Mouse (Mus musculus): Measurements from ENCODE around the gene Gm20517. TPM values are rescaled to one million over a fixed set of nuclear protein-coding genes. Genes with fewer than 3 reads are reported as not detected.
"Not testable (repeated sequence)": the region's sequence is repeated elsewhere in the genome, so short reads cannot be mapped to it uniquely, and the experiment has no call there.

The Gm20517 gene
- polyA plus RNA-seq, 1 experiment from 2014 or later, result 0.73 TPM

DNA sequence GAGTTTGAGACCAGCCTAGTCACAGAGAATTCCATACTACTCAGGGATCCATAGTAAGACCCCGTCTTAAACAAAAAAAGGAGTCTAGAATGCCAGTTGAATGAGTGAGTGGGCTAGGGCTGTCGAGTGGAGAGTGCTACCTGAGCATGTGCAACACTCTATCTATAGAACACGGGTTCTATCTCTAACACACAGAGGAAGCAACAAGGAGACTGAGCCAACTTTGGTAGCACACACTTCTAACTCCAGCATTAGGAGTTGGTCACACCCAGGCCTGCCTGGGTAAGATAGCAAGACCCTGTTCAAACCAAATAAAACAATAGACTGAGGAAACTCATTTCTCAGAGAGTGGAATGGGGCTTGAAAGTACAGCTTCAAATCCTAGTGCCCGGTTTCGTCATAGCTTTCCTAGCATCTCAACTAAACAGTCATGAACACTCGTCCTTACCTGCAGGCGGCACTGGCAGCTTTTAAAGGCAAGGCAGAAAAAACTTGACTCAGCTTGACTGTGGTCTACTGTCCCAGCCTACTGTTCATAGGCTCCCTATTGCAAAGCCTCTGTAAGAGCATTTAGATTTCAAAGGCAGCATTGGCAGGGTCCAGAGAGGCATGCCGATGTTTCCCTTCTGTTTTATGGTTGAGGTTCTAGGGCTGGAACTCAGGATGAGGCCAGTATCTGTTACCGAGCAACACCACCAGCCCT is 6.4 kb downstream of the Gm20517 start:
- Histone ChIP-seq H3K27me3 (replicated peaks; ENCODE audit: control insufficient read depth, insufficient read depth, low read length) (no peaks in the 10 kb centered on the region), H3K36me3 (ENCODE audit: control insufficient read depth, insufficient read depth, low read length) (peaks cover 12% of the 10 kb centered on the region; the same call in 1 of the 2 replicates), H3K4me3 (ENCODE audit: low read length) (no peak overlapping the region), H3K4me1 (ENCODE audit: control insufficient read depth, insufficient read depth, low read length) (peaks cover 3% of the 10 kb centered on the region), H3K27ac (ENCODE audit: low read length) (no peak overlapping the region), H3K4me2 (ENCODE audit: low read depth, low read length) (no peak overlapping the region), H3K9me3 (ENCODE audit: control insufficient read depth, low read length) (no peaks in the 10 kb centered on the region), H3K9ac (ENCODE audit: low read depth, low read length) (no peak overlapping the region)
- 89% methylated on average over 9 of the region's 9 CpGs for WGBS
- peak; percentile 48; the same call in 1 of the 2 replicates for ATAC-seq

DNA sequence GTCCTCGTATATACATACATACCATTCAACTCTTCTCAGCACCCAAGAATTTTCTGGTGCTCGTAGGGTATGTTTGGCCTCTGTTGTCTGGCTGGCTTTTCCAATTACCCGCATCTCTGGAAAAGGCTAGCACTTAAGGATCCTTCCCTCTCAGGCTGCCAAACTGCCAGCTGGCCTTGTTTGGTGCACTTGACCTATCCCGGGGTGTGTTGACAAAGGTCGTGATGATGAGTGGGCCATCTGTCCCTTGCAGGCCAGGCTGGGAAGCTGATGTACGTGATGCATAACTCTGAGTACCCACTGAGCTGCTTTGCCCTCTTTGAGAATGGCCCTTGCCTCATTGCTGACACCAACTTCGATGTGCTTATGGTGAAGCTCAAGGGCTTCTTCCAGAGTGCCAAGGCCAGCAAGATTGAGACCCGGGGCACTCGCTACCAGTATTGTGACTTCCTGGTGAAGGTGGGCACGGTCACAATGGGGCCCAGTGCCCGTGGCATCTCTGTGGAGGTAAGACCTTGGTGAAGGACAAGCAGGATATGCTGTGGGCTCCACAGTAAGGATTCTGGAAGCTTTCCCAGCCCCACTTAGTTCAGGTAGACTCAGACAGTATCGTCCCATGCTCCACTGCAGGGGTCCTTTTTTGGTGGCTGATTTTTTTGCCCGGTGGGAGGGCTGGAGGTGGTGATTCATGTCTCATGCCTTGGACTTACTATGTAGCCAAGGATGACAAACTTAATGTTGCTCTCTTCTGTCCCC is 7.3 kb downstream of the Gm20517 start:
- Histone ChIP-seq H3K4me1 (ENCODE audit: control insufficient read depth, insufficient read depth, low read length) (no peaks in the 10 kb centered on the region), H3K4me3 (ENCODE audit: low read length) (no peak overlapping the region), H3K9ac (ENCODE audit: low read depth, low read length) (no peak overlapping the region), H3K36me3 (ENCODE audit: control insufficient read depth, insufficient read depth, low read length) (peaks cover 21% of the 10 kb centered on the region), H3K27me3 (replicated peaks; ENCODE audit: control insufficient read depth, insufficient read depth, low read length) (no peaks in the 10 kb centered on the region), H3K9me3 (ENCODE audit: control insufficient read depth, low read length) (no peaks in the 10 kb centered on the region), H3K27ac (ENCODE audit: low read length) (no peak overlapping the region), H3K4me2 (ENCODE audit: low read depth, low read length) (no peak overlapping the region)
- 85% methylated on average over 13 of the region's 13 CpGs for WGBS
- ATAC-seq, result no peak

DNA sequence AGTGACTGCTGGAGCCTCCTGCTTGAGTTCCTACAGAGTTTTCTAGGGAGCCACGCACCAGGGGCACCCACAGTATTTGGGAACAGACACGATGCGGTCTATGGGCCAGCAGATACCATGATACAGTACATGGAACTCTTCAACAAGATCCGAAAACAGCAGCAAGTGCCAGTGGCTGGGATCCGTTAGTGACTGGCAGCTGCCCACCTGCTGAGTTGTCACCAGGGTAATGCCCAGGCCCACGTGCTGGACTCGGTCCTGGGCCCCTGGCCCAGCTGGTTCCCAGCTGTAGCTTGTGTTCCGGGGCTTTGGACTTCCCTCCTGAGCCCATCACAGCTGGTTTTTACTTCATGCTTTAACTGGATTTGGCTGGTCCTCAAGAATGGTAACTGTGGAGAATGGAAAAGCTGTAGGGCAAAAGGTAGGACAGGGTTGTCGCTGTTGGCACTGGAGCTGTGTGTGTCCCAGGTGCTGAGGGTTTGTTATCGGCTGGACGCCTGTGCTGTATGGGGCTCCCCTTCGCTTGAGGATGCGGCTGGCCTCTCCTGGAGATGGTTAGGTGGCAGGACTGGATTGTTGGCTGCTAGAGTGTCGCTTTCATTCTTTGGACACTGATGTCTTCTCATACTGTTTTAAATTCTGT is 11.6 kb downstream of the Gm20517 start:
- H3K36me3 ChIP-seq (ENCODE audit: control insufficient read depth, insufficient read depth, low read length), result peaks cover 21% of the 10 kb centered on the region
- 92% methylated on average over 14 of the region's 14 CpGs for WGBS
- no peaks in the 10 kb centered on the region for H3K9me3 ChIP-seq (ENCODE audit: control insufficient read depth, low read length)
- H3K4me3 ChIP-seq (ENCODE audit: low read length), result no peak overlapping the region
- no peak for ATAC-seq
- no peaks in the 10 kb centered on the region for H3K4me1 ChIP-seq (ENCODE audit: control insufficient read depth, insufficient read depth, low read length)
- H3K27me3 ChIP-seq (replicated peaks; ENCODE audit: control insufficient read depth, insufficient read depth, low read length), result no peaks in the 10 kb centered on the region
- no peak overlapping the region for H3K4me2 ChIP-seq (ENCODE audit: low read depth, low read length)
- H3K27ac ChIP-seq (ENCODE audit: low read length), result no peak overlapping the region
- H3K9ac ChIP-seq (ENCODE audit: low read depth, low read length), result no peak overlapping the region

DNA sequence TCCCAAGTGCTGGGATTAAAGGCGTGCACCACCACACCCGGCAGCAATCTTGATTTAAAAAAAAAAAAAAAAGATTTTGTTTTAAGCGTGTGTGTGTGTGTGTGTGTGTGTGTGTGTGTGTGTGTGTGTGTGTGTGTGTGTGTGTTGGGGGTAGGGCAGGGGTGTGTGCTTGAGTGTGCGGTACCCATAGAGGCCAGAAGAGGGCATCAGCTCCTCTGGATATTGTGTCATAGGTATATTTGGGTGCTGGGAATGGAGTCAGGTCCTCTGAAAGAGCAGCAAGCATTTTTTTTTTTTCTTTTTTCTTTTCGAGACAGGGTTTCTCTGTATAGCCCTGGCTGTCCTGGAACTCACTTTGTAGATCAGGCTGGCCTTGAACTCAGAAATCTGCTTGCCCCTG is 13.2 kb downstream of the Gm20517 start:
- H3K27ac ChIP-seq (ENCODE audit: low read length); H3K4me3 ChIP-seq (ENCODE audit: low read length); H3K9ac ChIP-seq (ENCODE audit: low read depth, low read length); ATAC-seq; H3K4me2 ChIP-seq (ENCODE audit: low read depth, low read length); H3K4me1 ChIP-seq (ENCODE audit: control insufficient read depth, insufficient read depth, low read length); H3K27me3 ChIP-seq (replicated peaks; ENCODE audit: control insufficient read depth, insufficient read depth, low read length); H3K9me3 ChIP-seq (ENCODE audit: control insufficient read depth, low read length): not testable (repeated sequence)
- WGBS, result 94% methylated on average over 5 of the region's 5 CpGs
- H3K36me3 ChIP-seq (ENCODE audit: control insufficient read depth, insufficient read depth, low read length), result peaks cover 18% of the 10 kb centered on the region

DNA sequence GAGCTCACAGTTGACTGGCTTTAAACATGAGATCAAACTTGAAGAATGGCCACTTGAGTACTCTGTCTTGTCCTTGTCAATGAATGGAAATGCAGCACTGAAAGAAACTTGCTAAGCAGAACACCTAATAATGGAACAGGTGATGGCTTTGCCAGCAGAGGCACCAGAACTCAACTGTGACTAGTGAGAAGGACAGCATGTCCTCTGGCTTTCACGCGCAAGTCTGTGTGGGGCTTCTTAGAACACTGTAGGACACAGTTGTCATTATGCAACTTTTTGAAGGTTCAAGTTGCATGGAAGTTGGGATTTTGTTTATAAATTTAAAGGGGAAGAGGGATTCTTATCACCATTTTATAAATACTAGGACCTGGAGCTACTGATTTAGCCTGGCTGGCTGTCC is 13.7 kb downstream of the Gm20517 start:
- WGBS, result 100% methylated on average over 2 of the region's 2 CpGs
- H3K9me3 ChIP-seq (ENCODE audit: control insufficient read depth, low read length), result no peaks in the 10 kb centered on the region
- H3K9ac ChIP-seq (ENCODE audit: low read depth, low read length), result no peak overlapping the region
- H3K27me3 ChIP-seq (replicated peaks; ENCODE audit: control insufficient read depth, insufficient read depth, low read length), result no peaks in the 10 kb centered on the region
- H3K36me3 ChIP-seq (ENCODE audit: control insufficient read depth, insufficient read depth, low read length), result peaks cover 18% of the 10 kb centered on the region
- H3K4me3 ChIP-seq (ENCODE audit: low read length), result no peak overlapping the region
- no peaks in the 10 kb centered on the region; the same call in 1 of the 2 replicates for H3K4me1 ChIP-seq (ENCODE audit: control insufficient read depth, insufficient read depth, low read length)
- ATAC-seq, result no peak
- H3K4me2 ChIP-seq (ENCODE audit: low read depth, low read length), result no peak overlapping the region
- H3K27ac ChIP-seq (ENCODE audit: low read length), result no peak overlapping the region

DNA sequence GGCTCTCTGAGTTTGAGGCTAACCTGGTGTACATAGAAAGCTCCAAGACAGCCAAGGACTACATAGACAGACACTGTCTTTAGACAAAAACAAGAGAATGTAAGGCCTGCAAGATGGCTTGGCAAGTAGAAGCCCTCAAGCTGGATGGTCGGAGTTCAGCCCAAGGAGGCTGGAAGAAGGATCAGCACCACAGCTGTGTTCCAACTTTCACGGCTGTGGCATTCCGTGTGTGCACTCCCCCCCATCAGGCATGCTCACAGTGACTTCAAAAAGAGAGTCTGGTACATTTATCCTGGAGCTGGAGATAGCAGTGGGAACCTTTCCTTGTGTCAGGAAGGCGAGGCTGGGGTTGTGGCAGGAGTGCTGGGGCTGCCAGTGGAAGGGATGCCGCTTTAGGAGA is 14.6 kb downstream of the Gm20517 start:
- H3K4me3 ChIP-seq (ENCODE audit: low read length), result no peak overlapping the region
- H3K27me3 ChIP-seq (replicated peaks; ENCODE audit: control insufficient read depth, insufficient read depth, low read length), result no peaks in the 10 kb centered on the region
- no peaks in the 10 kb centered on the region for H3K9me3 ChIP-seq (ENCODE audit: control insufficient read depth, low read length)
- ATAC-seq, result no peak
- no peak overlapping the region for H3K4me2 ChIP-seq (ENCODE audit: low read depth, low read length)
- H3K4me1 ChIP-seq (ENCODE audit: control insufficient read depth, insufficient read depth, low read length), result no peaks in the 10 kb centered on the region; the same call in 1 of the 2 replicates
- 86% methylated on average over 5 of the region's 5 CpGs for WGBS
- H3K27ac ChIP-seq (ENCODE audit: low read length), result no peak overlapping the region
- no peak overlapping the region for H3K9ac ChIP-seq (ENCODE audit: low read depth, low read length)
- peaks cover 18% of the 10 kb centered on the region for H3K36me3 ChIP-seq (ENCODE audit: control insufficient read depth, insufficient read depth, low read length)

DNA sequence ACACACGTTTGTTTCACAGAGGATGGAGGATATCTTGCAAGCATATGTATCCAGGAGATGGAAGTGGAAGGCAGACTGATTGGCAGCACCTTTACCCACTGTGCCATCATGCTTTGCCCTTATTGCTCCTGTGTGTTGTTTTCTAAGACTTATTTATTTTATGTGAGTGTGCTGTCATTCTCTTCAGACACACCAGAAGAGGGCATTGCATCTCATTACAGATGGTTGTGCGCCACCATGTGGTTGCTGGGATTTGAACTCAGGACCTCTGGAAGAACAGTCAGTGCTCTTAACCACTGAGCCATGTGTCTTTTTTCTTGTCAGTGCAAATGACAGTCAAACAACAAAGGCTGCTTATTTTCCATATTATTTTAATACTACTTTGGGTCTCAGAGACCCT is 16.4 kb downstream of the Gm20517 start:
- peaks cover 12% of the 10 kb centered on the region for H3K36me3 ChIP-seq (ENCODE audit: control insufficient read depth, insufficient read depth, low read length)
- H3K4me2 ChIP-seq (ENCODE audit: low read depth, low read length), result peak overlapping the region; percentile 84
- no peak overlapping the region; the same call in 1 of the 2 replicates for H3K27ac ChIP-seq (ENCODE audit: low read length)
- 83% methylated on average over 2 of the region's 2 CpGs for WGBS
- peak overlapping the region; percentile 72; the same call in 1 of the 2 replicates for H3K4me3 ChIP-seq (ENCODE audit: low read length)
- H3K9ac ChIP-seq (ENCODE audit: low read depth, low read length), result no peak overlapping the region
- H3K9me3 ChIP-seq (ENCODE audit: control insufficient read depth, low read length), result no peaks in the 10 kb centered on the region
- H3K4me1 ChIP-seq (ENCODE audit: control insufficient read depth, insufficient read depth, low read length), result peaks cover 6% of the 10 kb centered on the region
- no peak for ATAC-seq
- no peaks in the 10 kb centered on the region for H3K27me3 ChIP-seq (replicated peaks; ENCODE audit: control insufficient read depth, insufficient read depth, low read length)

DNA sequence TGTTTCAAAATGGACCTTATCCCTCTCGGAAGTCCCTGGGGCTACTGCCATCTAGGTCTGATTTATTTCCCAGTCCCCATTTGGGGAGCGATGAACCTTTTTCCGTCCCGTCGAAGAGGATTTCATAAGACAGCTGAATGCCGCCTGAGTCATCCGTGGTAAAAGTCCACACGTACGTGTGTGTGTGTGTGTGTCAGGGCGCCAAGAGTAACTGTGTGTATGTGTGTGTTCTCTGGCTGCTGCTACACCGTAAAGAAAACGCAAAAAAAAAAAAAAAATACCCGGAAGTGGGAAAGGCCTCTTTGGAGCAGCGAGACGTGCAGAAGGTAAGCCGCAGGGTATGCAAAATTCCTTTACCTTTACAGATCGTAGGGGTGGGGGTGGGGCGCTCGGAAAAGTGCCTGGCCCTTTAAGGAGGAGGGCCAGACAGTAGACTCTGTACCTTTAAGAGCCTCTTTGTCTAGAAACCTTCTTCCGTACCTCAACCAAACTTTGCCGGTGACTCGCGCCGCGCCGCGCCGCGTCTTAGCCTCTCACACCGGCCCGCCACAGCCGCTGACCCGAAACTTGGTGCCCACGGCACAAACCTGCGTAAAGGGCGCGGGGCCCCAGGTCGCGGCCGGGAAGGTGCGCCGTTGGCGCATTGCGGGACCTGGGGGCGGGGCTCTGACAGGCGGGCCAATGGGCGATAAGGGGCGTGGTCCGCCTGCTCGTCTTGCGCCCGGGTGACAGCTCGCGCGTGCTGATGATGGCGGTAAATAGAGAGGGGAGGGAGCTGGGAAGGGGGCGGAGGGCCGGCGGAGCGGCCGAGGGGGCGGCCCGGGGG is 17.7 kb downstream of the Gm20517 start:
- Histone ChIP-seq H3K36me3 (ENCODE audit: control insufficient read depth, insufficient read depth, low read length) (0 out of 2 replicates have a peak, but pooled peaks cover 1% of the 10 kb centered on the region), H3K27me3 (replicated peaks; ENCODE audit: control insufficient read depth, insufficient read depth, low read length) (no peaks in the 10 kb centered on the region), H3K4me3 (ENCODE audit: low read length) (peak overlapping the region; percentile 72), H3K9ac (ENCODE audit: low read depth, low read length) (peak overlapping the region; percentile 68), H3K4me2 (ENCODE audit: low read depth, low read length) (peak overlapping the region; percentile 84), H3K4me1 (ENCODE audit: control insufficient read depth, insufficient read depth, low read length) (peaks cover 6% of the 10 kb centered on the region), H3K9me3 (ENCODE audit: control insufficient read depth, low read length) (no peaks in the 10 kb centered on the region), H3K27ac (ENCODE audit: low read length) (peak overlapping the region; percentile 94)
- ATAC-seq, result peak; percentile 88
- WGBS, result under 1% methylated on average over 63 of the region's 63 CpGs
